Mouse (Mus musculus) adrenal gland, postnatal 25 days (tissue): Measurements from ENCODE around the gene Izumo1r. TPM values are rescaled to one million over a fixed set of nuclear protein-coding genes. Genes with fewer than 3 reads are reported as not detected.

Source experiments
- DNase-seq: peaks from one replicate; pipeline ENCODE4 v3.0.0; 2021; ENCODE audit warnings: mixed read lengths
- long read RNA-seq: library from polyadenylated mRNA; stranded (forward); transcript quantifications from one replicate; pipeline ENCODE4 v2.0.0, GENCODE M21; 2021
- total RNA-seq: library from RNA; stranded (reverse); gene quantifications from 2 replicates; pipeline ENCODE4 v1.2.3, GENCODE M21; 2021

The Izumo1r gene
- total RNA-seq: not detected in 2 replicates
- long read RNA-seq: 0 reads

GRCm38 (mm10) chr9:14903581-14904378, at the start of gene Izumo1r:
Gene Izumo1r (minus strand): TSS chr9:14903949.
- no peak for DNase-seq

- DNase-seq: no peak
These were observed 47.3 kb upstream of the Izumo1r start for GRCm38 (mm10) chr9:14951072-14951471.

GRCm38 (mm10) chr9:14948843-14949242, 45.1 kb upstream of the Izumo1r start:
- no peak for DNase-seq

GRCm38 (mm10) chr9:14946677-14947076, 42.9 kb upstream of the Izumo1r start:
- no peak for DNase-seq

- DNase-seq: no peak
These were observed 42.2 kb upstream of the Izumo1r start for GRCm38 (mm10) chr9:14945919-14946318.

GRCm38 (mm10) chr9:14942143-14942720, 38.5 kb upstream of the Izumo1r start:
- no peak for DNase-seq

- DNase-seq: no peak
These were observed 35.9 kb upstream of the Izumo1r start for GRCm38 (mm10) chr9:14939610-14940009.

GRCm38 (mm10) chr9:14937308-14937707, 33.6 kb upstream of the Izumo1r start:
- DNase-seq: no peak

- DNase-seq: no peak
These were observed 31.1 kb upstream of the Izumo1r start for GRCm38 (mm10) chr9:14934851-14935250.

GRCm38 (mm10) chr9:14931943-14932342, 28.2 kb upstream of the Izumo1r start:
- DNase-seq: no peak

GRCm38 (mm10) chr9:14931211-14931610, 27.5 kb upstream of the Izumo1r start:
- no peak for DNase-seq

- no peak for DNase-seq
These were observed 22.8 kb upstream of the Izumo1r start for GRCm38 (mm10) chr9:14926593-14926992.

GRCm38 (mm10) chr9:14923625-14924024, 19.9 kb upstream of the Izumo1r start:
- DNase-seq: no peak

- DNase-seq: no peak
These were observed 18.3 kb upstream of the Izumo1r start for GRCm38 (mm10) chr9:14921971-14922560.

GRCm38 (mm10) chr9:14921254-14921653, 17.5 kb upstream of the Izumo1r start:
- DNase-seq: no peak

- no peak for DNase-seq
These were observed 16.9 kb upstream of the Izumo1r start for GRCm38 (mm10) chr9:14920608-14921007.

GRCm38 (mm10) chr9:14918825-14919668, 15.3 kb upstream of the Izumo1r start:
- DNase-seq: no peak

- no peak for DNase-seq
These were observed 13.9 kb upstream of the Izumo1r start for GRCm38 (mm10) chr9:14917661-14918060.

GRCm38 (mm10) chr9:14912037-14912436, 8.3 kb upstream of the Izumo1r start:
- no peak for DNase-seq

GRCm38 (mm10) chr9:14909981-14910380, 6.2 kb upstream of the Izumo1r start:
- DNase-seq: no peak

GRCm38 (mm10) chr9:14907816-14908415, 4.2 kb upstream of the Izumo1r start:
- DNase-seq: no peak

- no peak for DNase-seq
These were observed 2.2 kb upstream of the Izumo1r start for GRCm38 (mm10) chr9:14905956-14906355.
